Mouse (Mus musculus) central nervous system, embryonic 14 days (tissue): ENCODE data around the gene Zscan4-ps3. TPM values are rescaled to one million over a fixed set of nuclear protein-coding genes. Genes with fewer than 3 reads are reported as not detected.

ENCODE experiments used
- polyA plus RNA-seq: library from polyadenylated mRNA; depleted of rRNA; stranded (reverse); fragments of >200 nt; gene quantifications from 2 replicates; pipeline ENCODE4 v1.2.3, GENCODE M21; 2012; rRNA removed

The Zscan4-ps3 gene
- not detected in 2 replicates for polyA plus RNA-seq

DNA sequence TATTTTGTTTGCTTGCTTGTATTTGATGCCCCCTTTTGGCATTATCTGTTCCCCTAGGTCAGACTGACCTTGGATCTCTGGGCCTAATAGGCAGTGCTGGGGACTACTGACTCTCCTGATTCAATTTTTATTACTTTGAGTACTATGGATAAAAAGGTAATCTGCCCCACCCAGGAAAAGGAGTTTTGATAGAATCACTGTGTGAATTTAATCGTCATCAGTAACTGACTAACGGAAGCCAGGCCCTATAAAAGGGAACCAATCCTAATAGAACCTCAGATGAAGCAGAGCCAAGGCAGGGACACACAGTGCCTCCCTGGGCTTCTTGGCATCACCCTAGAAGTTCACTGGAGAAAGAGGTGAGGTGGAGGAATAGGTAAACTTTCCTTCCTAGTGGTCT lies at the start of gene Zscan4-ps3:
Zscan4-ps3 (plus strand) TSS at position 301 of the 400 bp plus-strand sequence.

Other genes starting within 250 kb of the Zscan4-ps3 start
- gene Zscan4f, start 211.4 kb upstream of the Zscan4-ps3 start, polyA plus RNA-seq, result not detected in 2 replicates
- not detected in 2 replicates for gene Zscan4-ps2, start 95.0 kb upstream of the Zscan4-ps3 start, polyA plus RNA-seq
- not detected in 2 replicates for gene Vmn1r72, start 70.8 kb downstream of the Zscan4-ps3 start, polyA plus RNA-seq
- gene Vmn1r73, start 121.0 kb downstream of the Zscan4-ps3 start, polyA plus RNA-seq, result not detected in 2 replicates
- not detected in 2 replicates for gene Vmn1r74, start 224.7 kb downstream of the Zscan4-ps3 start, polyA plus RNA-seq